Mouse (Mus musculus): ENCODE results near the gene Golgb1. TPM values are rescaled to one million over a fixed set of nuclear protein-coding genes. Genes with fewer than 3 reads are reported as not detected.
A peak's percentile ranks its signal among the peaks of the same experiment; 100 is the strongest.

Golgb1 gene
- polyA plus RNA-seq, 2 experiments = 13.3 to 26.4 TPM

DNA sequence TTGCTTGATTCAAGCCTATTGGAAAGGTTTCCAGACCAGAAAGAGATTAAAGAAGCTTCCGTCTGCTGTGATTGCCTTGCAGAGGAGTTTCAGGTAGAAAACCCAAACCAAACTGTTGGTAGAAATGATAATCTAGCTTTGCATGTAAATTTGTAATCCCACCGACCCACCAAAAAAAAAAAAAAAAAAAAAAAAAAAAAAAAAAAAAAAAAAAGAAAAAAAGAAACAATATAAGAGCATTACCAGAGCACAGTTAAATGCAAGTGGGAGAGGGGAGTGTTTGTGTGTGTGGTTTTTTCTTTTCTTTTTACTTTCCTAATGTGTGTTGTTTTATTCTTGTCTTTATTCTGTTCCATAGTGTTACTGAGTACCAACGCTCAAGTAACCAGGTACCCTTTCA lies 23.7 kb upstream of the Golgb1 start:
- Histone ChIP-seq H3K4me3 (ENCODE audit: insufficient read depth in 1 of 2, low read depth in 2 of 2, low read length in 2 of 2) (no peak overlapping the region), H3K4me2 (ENCODE audit: low read depth) (no peak overlapping the region), H3K9ac (replicated peaks) (no peak overlapping the region), H3K27me3 (ENCODE audit: control insufficient read depth, insufficient read depth, low read length) (no peaks in the 10 kb centered on the region), H3K4me1 (replicated peaks; ENCODE audit: control insufficient read depth in 2 of 2, insufficient read depth in 2 of 2, low read length in 1 of 2) (no peaks in the 10 kb centered on the region), H3K36me3 (replicated peaks; ENCODE audit: control insufficient read depth, insufficient read depth, low read depth) (peaks cover 2% of the 10 kb centered on the region; the same call in 1 of the 2 replicates), H3K9me3 (ENCODE audit: control insufficient read depth, low read length) (no peaks in the 10 kb centered on the region), H3K27ac (no peak overlapping the region)
- 65% methylated on average over 3 of the region's 3 CpGs for WGBS (ENCODE audit: insufficient replicate concordance)
- TF ChIP-seq EP300 (IDR thresholded peaks at IDR 0.05; ENCODE audit: low read depth) (no peak), CTCF (IDR thresholded peaks at IDR 0.05; ENCODE audit: low read depth) (no peak)
- DNase-seq (ENCODE audit: low read depth in 3 of 3, low spot score in 3 of 3) (no peak), ATAC-seq (ENCODE audit: insufficient read depth) (no peak)

DNA sequence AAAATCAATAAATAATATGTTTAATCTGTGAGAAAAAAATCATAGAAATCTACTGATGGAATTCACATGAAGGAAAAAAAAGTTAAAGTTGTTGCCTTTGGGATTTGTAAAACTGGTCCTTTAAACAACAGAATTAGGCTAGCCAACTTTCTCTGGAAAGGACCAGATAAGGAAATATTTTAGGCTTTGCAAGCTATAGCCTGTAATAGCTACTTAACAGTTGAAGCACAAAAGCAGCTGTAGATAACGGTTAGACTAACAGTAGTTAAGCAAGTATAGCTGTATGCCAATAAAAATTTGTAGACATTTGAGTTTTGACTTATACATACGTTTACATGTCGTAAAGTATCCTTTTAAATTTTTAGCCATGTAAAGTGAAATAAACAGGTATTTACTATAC lies 11.4 kb upstream of the Golgb1 start:
- no peak for TF ChIP-seq EP300 (IDR thresholded peaks at IDR 0.05; ENCODE audit: low read depth)
- TF ChIP-seq CTCF (IDR thresholded peaks at IDR 0.05; ENCODE audit: low read depth) = no peak
- no peak for DNase-seq (ENCODE audit: low read depth in 3 of 3, low spot score in 3 of 3)
- no peak for ATAC-seq (ENCODE audit: insufficient read depth)
- Histone ChIP-seq H3K9me3 (ENCODE audit: control insufficient read depth, low read length) (no peaks in the 10 kb centered on the region), H3K36me3 (replicated peaks; ENCODE audit: control insufficient read depth, insufficient read depth, low read depth) (no peaks in the 10 kb centered on the region), H3K27ac (no peak overlapping the region), H3K4me2 (ENCODE audit: low read depth) (no peak overlapping the region), H3K27me3 (ENCODE audit: control insufficient read depth, insufficient read depth, low read length) (no peaks in the 10 kb centered on the region), H3K9ac (replicated peaks) (no peak overlapping the region), H3K4me1 (replicated peaks; ENCODE audit: control insufficient read depth in 2 of 2, insufficient read depth in 2 of 2, low read length in 1 of 2) (no peaks in the 10 kb centered on the region), H3K4me3 (ENCODE audit: insufficient read depth in 1 of 2, low read depth in 2 of 2, low read length in 2 of 2) (no peak overlapping the region)
- 59% methylated on average over 3 of the region's 3 CpGs for WGBS (ENCODE audit: insufficient replicate concordance)

DNA sequence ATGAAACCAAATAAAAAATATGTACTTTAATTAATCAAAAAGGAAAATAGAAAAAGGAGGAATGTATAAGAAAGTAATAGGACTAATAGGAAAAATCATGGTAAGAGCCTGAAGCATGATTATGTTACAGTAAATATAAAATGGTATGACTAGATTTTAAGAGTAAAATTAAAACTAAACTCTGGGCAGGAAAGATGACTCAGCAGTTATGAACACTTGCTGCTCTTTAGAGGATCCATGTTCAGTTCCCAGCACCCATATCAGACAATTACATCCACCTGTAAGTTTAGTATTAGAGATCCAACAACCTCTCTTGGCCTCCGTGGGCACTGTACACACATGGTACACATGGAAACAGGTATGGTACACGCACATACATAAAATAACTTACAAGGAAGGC lies 5.5 kb upstream of the Golgb1 start:
- no peak overlapping the region for H3K4me3 ChIP-seq (ENCODE audit: insufficient read depth in 1 of 2, low read depth in 2 of 2, low read length in 2 of 2)
- TF ChIP-seq EP300 (IDR thresholded peaks at IDR 0.05; ENCODE audit: low read depth) = no peak
- no peak for TF ChIP-seq CTCF (IDR thresholded peaks at IDR 0.05; ENCODE audit: low read depth)

GRCm38 (mm10) chr16:36875276-36875851 lies 424 bp downstream of the Golgb1 start:
- Histone ChIP-seq H3K9me3 (ENCODE audit: control insufficient read depth, low read length) (no peaks in the 10 kb centered on the region), H3K4me2 (ENCODE audit: low read depth) (peak overlapping the region; percentile 74), H3K27me3 (ENCODE audit: control insufficient read depth, insufficient read depth, low read length) (no peaks in the 10 kb centered on the region), H3K4me1 (replicated peaks; ENCODE audit: control insufficient read depth in 2 of 2, insufficient read depth in 2 of 2, low read length in 1 of 2) (peaks cover 8 to 9% of the 10 kb centered on the region in 2 experiments; a peak in 3 of 4 replicates), H3K27ac (peak overlapping the region; percentile 50), H3K4me3 (ENCODE audit: insufficient read depth in 1 of 2, low read depth in 2 of 2, low read length in 2 of 2) (peak overlapping the region; percentile 82 to 98), H3K9ac (replicated peaks) (peak overlapping the region; percentile 80), H3K36me3 (replicated peaks; ENCODE audit: control insufficient read depth, insufficient read depth, low read depth) (no peaks in the 10 kb centered on the region; the same call in 1 of the 2 replicates)
- peak; percentile 74 for ATAC-seq (ENCODE audit: insufficient read depth)
- TF ChIP-seq EP300 (IDR thresholded peaks at IDR 0.05; ENCODE audit: low read depth) (no peak), CTCF (IDR thresholded peaks at IDR 0.05; ENCODE audit: low read depth) (no peak)
- WGBS (ENCODE audit: insufficient replicate concordance) = under 1% methylated on average over 47 of the region's 48 CpGs
- no peak for DNase-seq (ENCODE audit: low read depth in 3 of 3, low spot score in 3 of 3)

More for the DNA sequence above, 5.5 kb upstream of the Golgb1 start:
- Histone ChIP-seq H3K9ac (replicated peaks) (no peak overlapping the region), H3K9me3 (ENCODE audit: control insufficient read depth, low read length) (no peaks in the 10 kb centered on the region), H3K27ac (no peak overlapping the region), H3K27me3 (ENCODE audit: control insufficient read depth, insufficient read depth, low read length) (no peaks in the 10 kb centered on the region), H3K36me3 (replicated peaks; ENCODE audit: control insufficient read depth, insufficient read depth, low read depth) (no peaks in the 10 kb centered on the region; the same call in 1 of the 2 replicates), H3K4me1 (replicated peaks; ENCODE audit: control insufficient read depth in 2 of 2, insufficient read depth in 2 of 2, low read length in 1 of 2) (peaks cover 6 to 8% of the 10 kb centered on the region in 2 experiments; a peak in 3 of 4 replicates), H3K4me2 (ENCODE audit: low read depth) (no peak overlapping the region)
- WGBS (ENCODE audit: insufficient replicate concordance) = 72% methylated on average over 2 of the region's 2 CpGs
- DNase-seq (ENCODE audit: low read depth in 3 of 3, low spot score in 3 of 3) (no peak), ATAC-seq (ENCODE audit: insufficient read depth) (no peak)

DNA sequence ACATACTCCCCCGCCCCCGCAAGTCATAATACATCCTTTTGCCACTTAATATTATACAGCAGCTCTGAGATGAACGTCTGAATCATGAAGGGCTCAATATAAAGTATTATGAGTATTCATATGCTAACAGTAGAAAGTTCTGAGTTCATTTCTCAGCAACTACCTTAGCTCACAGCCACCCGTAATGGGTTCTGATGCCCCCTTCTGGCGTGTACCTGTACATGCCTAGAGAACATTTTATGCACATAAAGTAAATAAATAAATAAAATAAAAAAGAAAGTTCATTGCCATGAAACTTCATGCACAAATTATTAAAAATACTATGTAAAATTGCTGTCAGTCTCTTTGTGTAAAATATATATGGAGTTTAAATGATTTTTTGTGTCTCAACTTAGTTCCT lies 2.4 kb downstream of the Golgb1 start:
- H3K27me3 ChIP-seq (ENCODE audit: control insufficient read depth, insufficient read depth, low read length) = no peaks in the 10 kb centered on the region
- no peak overlapping the region for H3K9ac ChIP-seq (replicated peaks)
- 62% methylated on average over 5 of the region's 5 CpGs for WGBS (ENCODE audit: insufficient replicate concordance)
- no peaks in the 10 kb centered on the region; the same call in 1 of the 2 replicates for H3K36me3 ChIP-seq (replicated peaks; ENCODE audit: control insufficient read depth, insufficient read depth, low read depth)
- TF ChIP-seq CTCF (IDR thresholded peaks at IDR 0.05; ENCODE audit: low read depth) = peak; percentile 55
- no peak for TF ChIP-seq EP300 (IDR thresholded peaks at IDR 0.05; ENCODE audit: low read depth)
- DNase-seq (ENCODE audit: low read depth in 3 of 3, low spot score in 3 of 3) (no peak), ATAC-seq (ENCODE audit: insufficient read depth) (no peak)
- peaks cover 8 to 9% of the 10 kb centered on the region in 2 experiments; a peak in 3 of 4 replicates for H3K4me1 ChIP-seq (replicated peaks; ENCODE audit: control insufficient read depth in 2 of 2, insufficient read depth in 2 of 2, low read length in 1 of 2)
- H3K9me3 ChIP-seq (ENCODE audit: control insufficient read depth, low read length) = no peaks in the 10 kb centered on the region
- no peak overlapping the region for H3K27ac ChIP-seq
- no peak overlapping the region for H3K4me2 ChIP-seq (ENCODE audit: low read depth)
- H3K4me3 ChIP-seq (ENCODE audit: insufficient read depth in 1 of 2, low read depth in 2 of 2, low read length in 2 of 2) = no peak overlapping the region
